Mouse (Mus musculus): ENCODE measurements around the gene Osbpl2.

- TF ChIP-seq CTCF (IDR thresholded peaks at IDR 0.05 in 2 of 3, conservative IDR thresholded peaks at IDR 0.05 in 1 of 3; ENCODE audit: control insufficient read depth in 1 of 3, insufficient read depth in 1 of 3, low read depth in 2 of 3, low read length in 3 of 3, poor library complexity in 1 of 3, severe bottlenecking in 1 of 3) (no peak), POLR2AphosphoS5 (IDR thresholded peaks at IDR 0.05; ENCODE audit: borderline replicate concordance, low read depth, low read length) (no peak), MYC (IDR thresholded peaks at IDR 0.05; ENCODE audit: low read depth, low read length) (no peak), GATA1 (IDR thresholded peaks at IDR 0.05; ENCODE audit: low read depth, low read length) (no peak), POLR2A (IDR thresholded peaks at IDR 0.05; ENCODE audit: control insufficient read depth in 1 of 2, insufficient read depth in 1 of 2, low read depth in 1 of 2, low read length in 2 of 2, poor library complexity in 1 of 2) (no peak), MAFK (IDR thresholded peaks at IDR 0.05; ENCODE audit: borderline replicate concordance, low read depth, low read length) (no peak), EP300 (IDR thresholded peaks at IDR 0.05; ENCODE audit: low read depth in 1 of 2, low read length in 2 of 2) (no peak), MXI1 (IDR thresholded peaks at IDR 0.05; ENCODE audit: low read depth, low read length) (no peak), E2F4 (IDR thresholded peaks at IDR 0.05; ENCODE audit: borderline replicate concordance, low read depth, low read length) (no peak)
Measured at GRCm38 (mm10) chr2:180205083-180205955, 86.2 kb downstream of the Osbpl2 start.

Data from MEL (cell line).